Mouse (Mus musculus) hindbrain, embryonic 10.5 days (tissue): Measurements from ENCODE around the gene Zgpat. TPM values are rescaled to one million over a fixed set of nuclear protein-coding genes. Genes with fewer than 3 reads are reported as not detected.

ENCODE experiments used
- DNase-seq: peaks from one replicate; pipeline ENCODE4 v3.0.0-alpha.2; 2017; ENCODE audit warnings: low spot score
- H3K27ac ChIP-seq: fragments of 300-500 bp; sonication (generic); 2 replicates; pipeline ENCODE4 v1.5.1; 2016; ENCODE audit warnings: mild to moderate bottlenecking, moderate library complexity
- H3K27me3 ChIP-seq: fragments of 300-500 bp; sonication (generic); 2 replicates; pipeline ENCODE4 v1.6.1; 2016; ENCODE audit warnings: mild to moderate bottlenecking; ENCODE audit not compliant: poor library complexity, insufficient read depth, severe bottlenecking
- H3K36me3 ChIP-seq: fragments of 300-500 bp; sonication (generic); 2 replicates; pipeline ENCODE4 v1.6.1; 2016; ENCODE audit warnings: mild to moderate bottlenecking, moderate library complexity
- H3K4me1 ChIP-seq: fragments of 300-500 bp; sonication (generic); replicated peaks from 2 replicates; pipeline ENCODE4 v1.6.1; 2016; ENCODE audit warnings: mild to moderate bottlenecking
- H3K4me3 ChIP-seq: fragments of 300-500 bp; sonication (generic); 2 replicates; pipeline ENCODE4 v1.5.1; 2016; ENCODE audit warnings: mild to moderate bottlenecking, moderate library complexity
- H3K9me3 ChIP-seq: fragments of 300-500 bp; sonication (generic); 2 replicates; pipeline ENCODE4 v1.6.1; 2016; ENCODE audit warnings: mild to moderate bottlenecking, moderate library complexity
- WGBS: fragments of 180-500 bp; shearing (Covaris S2); methylation state at CpG from one replicate; pipeline ENCODE4 v1.1.7; 2016; 5-methylcytosine and 5-hydroxymethylcytosine counted together
- polyA plus RNA-seq: library from polyadenylated mRNA; unstranded; fragments of >200 nt; fragmentation: Nextera tagmentation; extraction: Ambion mirVana; gene quantifications from 2 replicates; pipeline ENCODE4 v1.2.1, GENCODE M21; 2016

The Zgpat gene
- polyA plus RNA-seq, 1 experiment from 2014 or later: 53.0 TPM

GRCm38 (mm10) chr2:181420903-181421638 lies 56.3 kb downstream of the Zgpat start:
- WGBS: 77% methylated on average over 4 of the region's 4 CpGs

GRCm38 (mm10) chr2:181423834-181424233 lies 59.1 kb downstream of the Zgpat start:
- Histone ChIP-seq H3K4me1 (0 out of 2 replicates have a peak, but pooled peaks cover 3% of the 10 kb centered on the region), H3K27me3 (no peaks in the 10 kb centered on the region), H3K9me3 (no peaks in the 10 kb centered on the region), H3K27ac (no peak overlapping the region), H3K36me3 (peaks cover 32% of the 10 kb centered on the region), H3K4me3 (no peak overlapping the region)
- DNase-seq: no peak
- 93% methylated on average over 9 of the region's 9 CpGs for WGBS

More at GRCm38 (mm10) chr2:181420903-181421638, 56.3 kb downstream of the Zgpat start:
- Histone ChIP-seq H3K4me3 (no peak overlapping the region), H3K9me3 (no peaks in the 10 kb centered on the region), H3K4me1 (0 out of 2 replicates have a peak, but pooled peaks cover 4% of the 10 kb centered on the region), H3K27ac (no peak overlapping the region), H3K27me3 (no peaks in the 10 kb centered on the region), H3K36me3 (peaks cover 32% of the 10 kb centered on the region)
- DNase-seq: no peak

Other genes starting within 250 kb of the Zgpat start
- gene Kcnq2, start 229.6 kb upstream of the Zgpat start, polyA plus RNA-seq: 5.4 and 15.5 TPM in 2 replicates
- gene Eef1a2, start 207.9 kb upstream of the Zgpat start, polyA plus RNA-seq: 0.47 TPM in 1 of 2 replicates, not detected in the other
- gene Ppdpf, start 177.7 kb upstream of the Zgpat start, polyA plus RNA-seq: 324 and 415 TPM in 2 replicates
- gene Ptk6, start 162.1 kb upstream of the Zgpat start, polyA plus RNA-seq: not detected in 2 replicates
- gene Srms, start 151.7 kb upstream of the Zgpat start, polyA plus RNA-seq: 0.07 TPM in 1 of 2 replicates, not detected in the other
- 0.26 and 0.32 TPM in 2 replicates for gene Fndc11, start 144.9 kb upstream of the Zgpat start, polyA plus RNA-seq
- 0.52 and 1.00 TPM in 2 replicates for gene Helz2, start 122.9 kb upstream of the Zgpat start, polyA plus RNA-seq
- gene Gmeb2, start 76.9 kb upstream of the Zgpat start, polyA plus RNA-seq: 19.0 and 20.0 TPM in 2 replicates
- gene Stmn3, start 50.4 kb upstream of the Zgpat start, polyA plus RNA-seq: 122 and 329 TPM in 2 replicates
- gene Rtel1, start 45.2 kb upstream of the Zgpat start, polyA plus RNA-seq: 57.7 and 68.1 TPM in 2 replicates
- 75.3 and 75.4 TPM in 2 replicates for gene Arfrp1, start 476 bp downstream of the Zgpat start, polyA plus RNA-seq
- 29.5 and 29.7 TPM in 2 replicates for gene Lime1, start 15.2 kb downstream of the Zgpat start, polyA plus RNA-seq
- 18.6 and 22.2 TPM in 2 replicates for gene Zbtb46, start 94.5 kb downstream of the Zgpat start, polyA plus RNA-seq
- 0.08 TPM in 1 of 2 replicates, not detected in the other for gene Abhd16b, start 128.3 kb downstream of the Zgpat start, polyA plus RNA-seq
- 161 and 169 TPM in 2 replicates for gene Tpd52l2, start 132.2 kb downstream of the Zgpat start, polyA plus RNA-seq
- gene Dnajc5, start 155.6 kb downstream of the Zgpat start, polyA plus RNA-seq: 101 and 108 TPM in 2 replicates
- 52.9 and 56.8 TPM in 2 replicates for gene Uckl1, start 220.0 kb downstream of the Zgpat start, polyA plus RNA-seq
- gene Prpf6, start 226.9 kb downstream of the Zgpat start, polyA plus RNA-seq: 65.0 and 77.1 TPM in 2 replicates
- 36.9 and 45.4 TPM in 2 replicates for gene Zfp512b, start 227.9 kb downstream of the Zgpat start, polyA plus RNA-seq
- gene Samd10, start 234.3 kb downstream of the Zgpat start, polyA plus RNA-seq: 36.1 and 72.6 TPM in 2 replicates